Mouse (Mus musculus): ENCODE results near the gene Pitpna.
A peak's percentile ranks its signal among the peaks of the same experiment; 100 is the strongest.
"Not testable (repeated sequence)": the region's sequence is repeated elsewhere in the genome, so short reads cannot be mapped to it uniquely, and the experiment has no call there.

Gene Pitpna

DNA sequence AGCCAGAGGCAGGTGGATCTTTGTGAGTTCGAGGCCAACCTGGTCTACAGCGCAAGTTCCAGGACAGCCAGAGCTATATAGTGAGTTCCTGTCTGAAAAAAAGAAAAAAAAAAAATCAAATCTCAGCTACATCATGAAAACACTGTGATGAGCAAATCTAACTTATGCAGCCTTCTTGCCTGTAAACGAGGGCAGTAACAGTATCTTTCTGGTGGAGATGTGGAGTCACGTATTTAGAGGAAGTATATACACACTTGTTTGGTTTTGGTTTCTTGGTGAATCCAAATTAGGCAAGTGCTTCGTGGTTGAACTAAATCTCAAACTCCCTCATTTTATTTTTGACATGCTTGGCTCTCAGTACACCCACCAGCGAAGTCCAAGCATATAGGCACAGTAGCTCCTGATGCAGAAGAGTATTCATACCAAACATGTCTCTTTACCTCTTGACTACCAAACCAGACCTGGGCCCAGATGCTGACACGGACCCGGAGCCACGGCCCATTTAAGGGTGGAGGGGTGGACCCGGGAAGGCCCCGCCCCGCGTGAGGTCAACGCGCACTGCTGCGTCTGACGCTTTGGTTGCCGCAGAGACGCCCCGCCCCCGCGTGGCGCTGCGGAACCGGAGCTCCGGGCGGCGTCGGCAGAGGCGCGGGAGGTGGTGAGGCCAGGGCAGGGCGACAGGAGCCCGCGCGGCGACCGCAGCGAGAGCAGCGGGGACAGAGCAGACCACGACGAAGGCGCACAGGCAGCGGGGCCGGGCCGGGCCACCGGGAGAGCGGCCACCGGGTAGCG, at the start of gene Pitpna:
Pitpna (plus strand) TSS at position 605 of the 792 bp plus-strand sequence.
- DNase-seq (ENCODE audit: low read depth, low spot score) = peak; percentile 79

DNA sequence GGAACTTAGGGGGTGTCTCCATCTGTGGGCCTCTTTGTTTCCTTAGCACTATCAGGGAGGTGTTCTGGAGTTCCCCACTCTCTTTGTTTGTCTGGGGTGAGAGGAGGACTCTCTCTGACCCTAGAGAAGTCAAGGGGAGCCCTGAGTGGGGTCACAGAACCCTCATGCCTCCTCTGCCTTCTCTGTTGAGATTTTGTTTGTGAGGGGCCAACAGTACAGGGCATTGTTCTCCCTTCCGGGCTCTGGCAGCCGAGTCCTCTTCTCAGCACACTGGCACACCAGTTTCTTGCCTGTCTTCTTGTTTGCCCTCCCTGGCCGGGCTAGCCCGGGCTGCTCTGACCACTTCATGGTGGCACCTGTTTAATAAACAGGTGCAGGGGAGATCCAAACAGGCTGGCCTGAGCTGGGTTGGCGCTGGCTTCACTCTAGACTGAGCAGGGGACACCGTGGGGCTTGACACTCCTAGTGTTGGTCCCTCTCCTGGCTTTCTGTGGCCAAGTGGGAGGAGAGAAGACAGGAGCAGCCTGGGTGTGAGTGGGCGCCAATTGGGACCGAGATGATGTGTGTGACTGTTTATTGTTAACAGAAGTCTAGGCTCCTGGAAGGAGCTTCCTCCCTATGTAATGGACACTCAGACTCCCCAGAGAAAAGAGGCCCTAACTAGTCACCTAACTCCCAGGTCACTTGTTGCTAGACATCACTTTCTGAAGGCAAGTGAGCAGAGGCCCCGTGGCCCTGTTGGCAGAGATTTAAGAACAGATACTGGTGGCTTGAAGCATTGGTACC, 49.5 kb upstream of the Pitpna start:
- no peak for DNase-seq (ENCODE audit: low read depth, low spot score)

DNA sequence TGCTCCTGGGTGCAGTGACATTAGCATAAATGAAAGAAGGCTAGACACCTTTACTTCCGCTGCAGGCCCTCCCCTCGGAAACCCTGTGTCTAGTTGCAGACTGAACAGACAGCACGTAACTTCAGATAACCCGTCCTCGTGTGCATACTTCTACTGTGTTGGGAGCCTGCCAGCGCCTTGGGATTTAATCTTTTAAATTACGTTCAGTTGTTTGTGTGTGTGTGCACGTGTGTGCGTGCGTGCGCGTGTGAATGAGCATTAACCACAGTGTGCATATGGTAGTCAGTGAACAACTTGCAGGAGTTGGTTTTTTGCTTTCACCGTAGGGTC, 49.0 kb upstream of the Pitpna start:
- DNase-seq (ENCODE audit: low read depth, low spot score) = no peak

DNA sequence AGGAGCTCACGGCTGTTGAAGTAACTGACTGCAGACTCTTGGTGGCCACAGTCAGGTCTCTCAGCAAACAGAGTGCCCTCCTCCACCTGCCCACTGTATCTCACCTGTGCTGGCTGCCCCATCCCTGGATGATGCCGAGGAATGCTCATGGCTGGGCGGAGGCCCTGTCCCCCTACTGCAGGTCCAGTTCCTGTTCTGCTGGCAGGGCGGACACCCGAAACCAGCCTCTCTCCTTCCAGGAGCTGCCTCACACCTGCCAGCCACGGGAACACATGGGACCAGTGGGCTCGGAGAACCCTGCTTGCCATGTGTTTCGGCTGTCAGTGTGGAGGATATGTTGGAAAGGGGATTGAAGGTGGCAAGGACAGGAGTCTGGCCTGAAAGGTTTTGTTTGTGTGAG, 47.7 kb upstream of the Pitpna start:
- no peak for DNase-seq (ENCODE audit: low read depth, low spot score)

DNA sequence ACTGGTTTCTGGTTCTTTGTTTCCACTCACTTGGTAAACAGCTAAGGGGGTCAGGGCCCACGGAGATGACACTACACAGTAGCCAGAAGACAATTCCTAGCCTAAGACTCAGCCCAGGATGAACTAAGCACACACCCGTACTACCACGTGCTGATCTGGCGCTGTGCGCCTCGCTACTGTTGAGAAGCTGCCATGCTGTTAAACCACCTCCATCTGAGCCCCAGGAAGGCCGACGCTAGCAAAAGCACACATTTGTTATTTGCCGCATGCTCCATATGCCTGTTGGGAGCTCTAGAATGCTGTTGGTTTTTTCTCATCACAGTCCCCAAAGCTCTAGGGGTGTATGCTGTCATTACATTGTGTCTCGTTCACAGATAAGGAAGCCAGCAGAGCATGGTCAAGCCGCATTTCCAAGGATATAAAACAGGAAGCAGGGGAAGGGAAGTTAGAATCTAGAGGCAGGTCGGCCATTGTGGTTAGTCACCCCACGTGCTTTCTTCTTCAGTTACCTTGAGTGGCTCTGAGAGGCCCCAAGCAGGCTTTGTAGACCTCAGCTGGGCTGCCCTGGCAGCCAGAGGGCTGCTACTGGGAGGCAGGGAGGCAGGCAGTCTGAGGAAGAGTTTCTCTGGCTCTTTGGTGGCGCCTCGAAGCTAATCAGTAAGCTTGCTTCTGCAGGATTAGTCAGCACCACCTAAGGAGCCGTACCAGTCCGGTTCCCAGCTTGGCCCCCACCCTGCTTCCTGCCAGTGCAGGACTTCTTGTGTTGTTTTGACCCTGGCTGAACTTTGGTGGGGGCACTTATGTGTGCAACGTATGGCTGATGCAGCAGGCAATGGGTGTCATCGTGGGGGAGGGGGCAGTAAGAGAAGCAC, 47.0 kb upstream of the Pitpna start:
- no peak for DNase-seq (ENCODE audit: low read depth, low spot score)

- no peak for DNase-seq (ENCODE audit: low read depth, low spot score)
Observed at GRCm38 (mm10) chr11:75544713-75545112, 43.2 kb upstream of the Pitpna start.

DNA sequence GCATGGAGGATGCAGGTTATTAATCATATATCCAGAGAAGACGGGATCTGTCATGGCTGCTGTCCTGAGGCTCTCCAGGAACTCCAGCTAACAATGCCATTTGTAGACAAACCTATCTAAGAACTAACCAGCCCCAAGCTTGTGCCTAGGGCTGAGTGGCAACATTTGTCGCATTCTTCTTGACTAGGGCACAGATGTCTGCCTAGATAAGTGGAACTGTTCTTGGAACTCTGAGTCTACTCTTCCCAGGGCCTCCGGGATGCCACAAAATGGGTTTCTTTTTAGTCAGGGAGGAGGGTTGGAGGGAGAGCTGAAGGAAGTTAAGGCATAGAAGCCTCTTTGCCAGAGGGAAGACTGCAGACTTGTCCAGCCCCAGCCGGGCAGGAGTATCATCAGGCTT, 41.8 kb upstream of the Pitpna start:
- DNase-seq (ENCODE audit: low read depth, low spot score) = no peak

DNA sequence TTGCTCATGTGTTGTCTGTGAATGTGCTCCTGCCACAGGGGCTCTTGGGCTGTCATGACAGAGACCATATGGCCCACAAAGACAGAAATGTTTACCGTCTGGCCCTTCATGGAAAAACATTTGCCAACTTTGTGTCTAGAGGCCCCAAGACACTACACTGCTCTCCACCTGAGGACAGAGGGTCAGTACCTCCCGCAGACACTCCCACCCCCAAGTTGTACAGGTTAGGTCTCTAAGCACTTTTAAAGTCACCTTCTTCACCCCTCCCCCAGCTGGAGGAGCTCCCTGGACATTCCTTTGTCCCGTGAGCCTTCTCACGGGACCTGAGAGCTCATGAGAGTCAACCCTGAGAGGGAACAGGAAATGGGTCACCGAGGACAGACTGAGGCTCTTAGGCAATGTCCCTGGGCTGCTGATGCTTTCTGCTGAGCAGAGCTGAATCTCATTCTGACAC, 38.2 kb upstream of the Pitpna start:
- DNase-seq (ENCODE audit: low read depth, low spot score) = no peak

GRCm38 (mm10) chr11:75550200-75550946, 37.5 kb upstream of the Pitpna start:
- DNase-seq (ENCODE audit: low read depth, low spot score) = no peak

- DNase-seq (ENCODE audit: low read depth, low spot score) = no peak
Observed at GRCm38 (mm10) chr11:75551321-75551720, 36.6 kb upstream of the Pitpna start.

DNA sequence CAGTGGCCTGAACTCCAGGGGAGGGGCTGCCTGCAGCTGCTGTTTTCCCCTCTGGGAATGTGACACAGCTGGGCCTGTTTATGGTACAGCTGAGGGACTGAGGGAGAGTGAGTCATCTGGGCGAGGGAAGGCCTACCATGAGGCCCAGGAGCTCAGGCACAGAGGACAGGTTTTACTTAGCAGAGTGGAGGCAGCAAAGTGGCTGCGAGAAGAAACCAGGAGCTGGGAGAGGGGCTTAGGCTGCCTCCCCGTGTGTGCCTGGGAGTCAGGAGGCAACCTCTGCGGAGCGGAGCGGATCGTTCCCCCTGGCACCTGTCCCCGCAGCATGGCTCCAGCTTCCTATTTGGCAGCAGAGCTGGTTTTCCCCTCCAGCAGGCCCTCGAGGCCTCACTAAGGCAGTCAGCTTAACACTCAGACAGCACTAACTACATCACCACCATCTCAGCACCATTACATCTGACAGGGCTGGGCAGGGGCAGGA, 35.9 kb upstream of the Pitpna start:
- no peak for DNase-seq (ENCODE audit: low read depth, low spot score)

DNA sequence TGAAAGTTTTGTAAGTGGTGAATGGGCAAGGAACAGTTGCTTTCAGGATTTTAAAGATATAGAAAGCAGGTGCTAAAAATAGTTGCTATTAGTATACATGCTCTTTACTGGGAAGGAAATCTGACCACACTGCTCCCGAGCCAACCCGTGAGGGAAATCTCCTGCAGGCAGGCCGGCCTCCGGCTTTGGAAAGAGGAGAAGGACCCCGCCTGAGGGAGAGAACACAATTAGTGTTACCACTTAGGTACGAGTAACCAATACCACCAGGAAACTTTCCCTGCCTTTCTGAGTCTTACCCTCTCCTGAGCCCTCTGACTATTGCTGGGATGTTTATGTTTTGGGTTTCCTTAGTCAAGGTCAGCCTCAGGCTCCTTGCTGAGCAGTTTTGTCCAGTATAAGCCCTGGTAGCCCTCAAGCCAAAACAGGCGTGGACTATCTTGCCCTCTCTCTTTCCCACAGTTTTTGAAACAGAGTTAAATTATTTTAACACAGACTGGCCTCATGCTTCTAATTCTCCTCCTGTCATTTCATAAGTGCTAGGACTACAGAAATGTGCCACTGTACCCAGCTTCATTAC, 34.9 kb upstream of the Pitpna start:
- DNase-seq (ENCODE audit: low read depth, low spot score) = no peak

- DNase-seq (ENCODE audit: low read depth, low spot score) = not testable (repeated sequence)
Observed at GRCm38 (mm10) chr11:75556006-75556405, 31.9 kb upstream of the Pitpna start.

GRCm38 (mm10) chr11:75557142-75557541, 30.8 kb upstream of the Pitpna start:
- no peak for DNase-seq (ENCODE audit: low read depth, low spot score)

- DNase-seq (ENCODE audit: low read depth, low spot score) = no peak
Observed at GRCm38 (mm10) chr11:75558101-75558500, 29.8 kb upstream of the Pitpna start.

DNA sequence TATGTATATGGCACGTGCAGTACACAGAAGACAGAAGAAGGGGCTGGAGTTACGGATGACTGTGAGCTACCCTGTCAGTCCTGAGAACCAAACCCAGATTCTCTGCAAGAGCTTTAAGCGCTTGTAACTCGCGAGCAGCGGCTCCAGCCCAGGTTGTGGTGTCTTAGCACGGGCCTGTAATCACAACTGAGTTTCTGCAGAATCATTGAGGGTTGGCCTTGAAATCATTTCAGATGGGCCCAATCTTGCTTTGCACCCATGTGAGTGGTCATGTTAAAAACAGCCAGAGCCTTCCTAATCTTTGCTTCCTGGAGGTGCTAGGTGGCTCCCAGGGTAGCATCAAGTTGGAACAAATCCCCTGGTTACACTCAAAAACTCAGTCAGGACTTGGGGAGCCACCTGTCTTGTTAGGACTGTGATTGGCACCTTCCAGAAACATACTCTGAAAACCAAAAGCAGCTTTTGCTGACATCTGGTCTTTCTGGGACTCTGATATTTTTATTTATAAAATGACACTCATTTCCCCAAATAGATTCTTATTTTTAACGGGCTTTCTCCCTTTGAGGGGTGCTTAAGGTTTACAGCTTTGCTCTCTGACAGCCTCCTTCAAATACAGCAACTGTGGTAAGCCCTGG, 27.9 kb upstream of the Pitpna start:
- no peak for DNase-seq (ENCODE audit: low read depth, low spot score)

GRCm38 (mm10) chr11:75560530-75561409, 27.1 kb upstream of the Pitpna start:
- no peak for DNase-seq (ENCODE audit: low read depth, low spot score)

DNA sequence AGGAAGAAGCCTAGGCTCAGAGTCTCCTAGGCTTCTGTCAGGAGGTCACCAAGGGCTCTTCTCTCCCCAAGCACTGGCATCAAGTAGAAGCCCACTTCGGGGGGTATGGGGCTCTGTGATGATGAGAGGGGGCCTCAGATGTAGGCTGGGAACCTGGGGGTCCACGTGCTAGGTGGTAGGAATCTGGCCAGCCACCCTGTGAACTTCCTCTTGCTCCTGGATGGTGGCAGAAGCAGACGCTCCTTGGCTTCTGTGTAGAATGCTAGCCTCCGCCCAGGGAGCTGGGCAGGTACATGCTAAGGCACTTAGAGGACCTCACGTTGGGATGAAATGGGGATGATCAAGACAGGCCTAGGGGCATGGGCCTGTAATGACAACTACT, 26.5 kb upstream of the Pitpna start:
- DNase-seq (ENCODE audit: low read depth, low spot score) = no peak

- no peak for DNase-seq (ENCODE audit: low read depth, low spot score)
Observed at GRCm38 (mm10) chr11:75562840-75563239, 25.1 kb upstream of the Pitpna start.
